10 mouse cellular contexts compared by ENCODE assay signal in the genomic region with DNA sequence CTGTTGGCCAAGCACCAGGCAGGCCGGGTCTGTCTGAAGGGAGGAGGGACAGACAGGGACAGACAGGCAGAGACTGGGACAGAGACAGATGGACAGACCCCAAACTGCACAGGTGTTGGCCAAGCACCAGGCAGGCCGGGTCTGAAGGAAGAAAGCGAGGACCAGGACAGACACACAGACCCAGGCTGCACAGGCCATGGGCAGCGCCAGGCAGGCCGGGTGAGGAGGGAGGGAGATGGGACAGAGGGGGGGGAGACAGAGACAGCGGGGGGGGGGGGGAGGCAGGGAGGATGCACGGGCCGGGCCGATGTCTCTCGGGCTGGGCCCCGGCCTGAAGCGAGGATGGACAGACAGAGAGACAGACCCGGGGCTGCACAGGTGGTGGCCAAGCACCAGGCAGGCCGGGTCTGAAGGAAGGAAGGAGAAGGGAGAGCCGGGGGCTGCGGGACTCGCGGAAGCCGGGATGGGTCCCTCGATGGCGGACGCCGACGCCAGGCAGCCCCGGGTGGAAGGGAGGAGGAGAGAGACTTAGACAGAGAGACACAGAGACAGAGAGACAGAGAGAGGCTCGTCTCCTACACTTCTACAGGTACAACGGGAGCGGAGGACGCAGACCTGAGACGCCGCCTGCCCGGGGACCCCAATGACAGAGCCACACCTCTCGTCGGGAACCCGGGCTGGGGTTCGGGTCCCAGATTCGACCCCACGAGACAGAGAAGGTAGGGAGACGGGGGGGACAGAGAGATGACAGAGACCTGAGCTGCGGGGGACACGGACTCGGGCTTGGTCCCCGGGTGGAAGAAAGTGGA. TPM values are rescaled to one million over a fixed set of nuclear protein-coding genes. Genes with fewer than 3 reads are reported as not detected.
DNase-seq lines count a peak whose midpoint lies in the region; ATAC-seq and TF ChIP-seq lines count a peak whose summit lies in the region.
"Not testable (repeated sequence)": the region's sequence is repeated elsewhere in the genome, so short reads cannot be mapped to it uniquely, and the experiment has no call there.
"Had no signal": no experiment of that assay in that cellular context is flagged by ENCODE, and none has a peak within 500 bp of the region (broad histone marks: within the 10 kb centered on the region; RNA-seq: fewer than 3 reads in every experiment).

No protein-coding gene starts in this region.

- peaks cover 84% of the 10 kb centered on the region for H3K9me3 ChIP-seq in E14TG2a.4 (ENCODE audit: low read length)
- peaks cover 42% of the 10 kb centered on the region for H3K9me3 ChIP-seq in forebrain, embryonic 14.5 days (replicated peaks; ENCODE audit: control insufficient read depth, low read length)
- peaks cover 26% of the 10 kb centered on the region for H3K9me3 ChIP-seq in liver, postnatal 0 days (ENCODE audit: low read length)

- not testable (repeated sequence) for H3K4me2 ChIP-seq in forebrain, embryonic 14.5 days (ENCODE audit: low read length); liver, postnatal 0 days (ENCODE audit: low read depth, low read length)

- H3K4me3 ChIP-seq in E14TG2a.4 (replicated peaks; ENCODE audit: low read length), result peak overlapping the region; percentile 50
- not testable (repeated sequence) for H3K4me3 ChIP-seq in forebrain, embryonic 14.5 days (ENCODE audit: low read depth, low read length); liver, postnatal 0 days (ENCODE audit: low read depth, low read length)

- TF ChIP-seq CTCF in E14TG2a.4 (conservative IDR thresholded peaks at IDR 0.05; ENCODE audit: low read length); liver, postnatal 0 days (IDR thresholded peaks at IDR 0.05; ENCODE audit: low read depth): not testable (repeated sequence)

- H3K27me3 ChIP-seq in E14TG2a.4 (ENCODE audit: insufficient read depth, low read length); forebrain, embryonic 14.5 days (replicated peaks; ENCODE audit: control insufficient read depth, insufficient read depth, low read length); liver, postnatal 0 days (ENCODE audit: insufficient read depth, low read length): not testable (repeated sequence)

- WGBS in forebrain, embryonic 14.5 days, result 85% methylated on average over 43 of the region's 43 CpGs
- 85% methylated on average over 43 of the region's 43 CpGs for WGBS in liver, postnatal 0 days (ENCODE audit: insufficient replicate concordance)

- not testable (repeated sequence) for H3K27ac ChIP-seq in forebrain, embryonic 14.5 days (ENCODE audit: low read depth, low read length); liver, postnatal 0 days (ENCODE audit: low read depth)

- H3K9ac ChIP-seq in forebrain, embryonic 14.5 days (ENCODE audit: low read length); liver, postnatal 0 days (replicated peaks): not testable (repeated sequence)

- H3K36me3 ChIP-seq in E14TG2a.4 (ENCODE audit: insufficient read depth, low read length), result peaks cover 66% of the 10 kb centered on the region
- peaks cover 48% of the 10 kb centered on the region for H3K36me3 ChIP-seq in forebrain, embryonic 14.5 days (ENCODE audit: control insufficient read depth, insufficient read depth, low read length)
- H3K36me3 ChIP-seq in liver, postnatal 0 days (replicated peaks; ENCODE audit: insufficient read depth, low read length), result peaks cover 32% of the 10 kb centered on the region

- peak; percentile 72 for DNase-seq in cerebellum, adult 11-12 months
- DNase-seq in forebrain, embryonic 14.5 days (ENCODE audit: low spot score), result peak; percentile 57
- DNase-seq in heart, postnatal 4 days, result peak; percentile 65
- DNase-seq in kidney, postnatal 36 days, result peak; percentile 18 to 44
- DNase-seq in liver, postnatal 0 days, result peak; percentile 73
- peak; percentile 35 for DNase-seq in thymus, postnatal 0 days (ENCODE audit: low spot score)

- ATAC-seq in forebrain, embryonic 14.5 days, result peak; percentile 27
- ATAC-seq in liver, postnatal 0 days, result not testable (repeated sequence)
- peak; percentile 0; the same call in 1 of the 2 replicates for ATAC-seq in neutrophil, adult 5-6 weeks (ENCODE audit: extremely low read depth, insufficient number of reproducible peaks, low FRiP score, poor library complexity, severe bottlenecking)

- not testable (repeated sequence) for TF ChIP-seq EP300 in liver, postnatal 0 days (IDR thresholded peaks at IDR 0.05; ENCODE audit: low read depth)

- not testable (repeated sequence) for H3K4me1 ChIP-seq in E14TG2a.4 (replicated peaks; ENCODE audit: low read depth, low read length); forebrain, embryonic 14.5 days (ENCODE audit: control insufficient read depth, insufficient read depth, low read length); liver, postnatal 0 days (ENCODE audit: insufficient read depth)

RNA-seq across cellular contexts. Expression of a gene that starts 13.0 kb away (rescaled TPM):
- not detected in 2 replicates for polyA plus RNA-seq in forebrain, embryonic 14.5 days (2014; fragmentation: Nextera tagmentation; extraction: Ambion mirVana)
- total RNA-seq in heart, postnatal 4 days (2021), result not detected
- polyA plus RNA-seq in liver, postnatal 0 days (2015; fragmentation: Nextera tagmentation; extraction: Ambion mirVana), result not detected in 2 replicates
- not detected in 2 replicates for total RNA-seq in neutrophil, adult 5-6 weeks (2017)
- polyA plus RNA-seq in thymus, postnatal 0 days (2015; fragmentation: Nextera tagmentation; extraction: Ambion mirVana), result not detected in 2 replicates
- total RNA-seq: adrenal gland, postnatal 10 days; granulocyte monocyte progenitor cell, adult 5-6 weeks had no signal

RNA-seq across cellular contexts. Expression of a gene that starts 42.9 kb away (rescaled TPM):
- polyA plus RNA-seq in forebrain, embryonic 14.5 days (2014; fragmentation: Nextera tagmentation; extraction: Ambion mirVana), result not detected in 2 replicates
- total RNA-seq in heart, postnatal 4 days (2021), result not detected
- polyA plus RNA-seq in liver, postnatal 0 days (2015; fragmentation: Nextera tagmentation; extraction: Ambion mirVana), result not detected in 2 replicates
- not detected in 2 replicates for total RNA-seq in neutrophil, adult 5-6 weeks (2017)
- polyA plus RNA-seq in thymus, postnatal 0 days (2015; fragmentation: Nextera tagmentation; extraction: Ambion mirVana), result not detected in 2 replicates
- total RNA-seq: adrenal gland, postnatal 10 days; granulocyte monocyte progenitor cell, adult 5-6 weeks had no signal
